Mouse (Mus musculus): Measurements from ENCODE around the gene Nav2. TPM values are rescaled to one million over a fixed set of nuclear protein-coding genes. Genes with fewer than 3 reads are reported as not detected.
A peak's percentile ranks its signal among the peaks of the same experiment; 100 is the strongest.

Nav2 gene
- total RNA-seq, 2 experiments from 2014 or later = 71.1 to 81.0 TPM

- DNase-seq (ENCODE audit: low spot score in 2 of 2) = no peak
Observed at GRCm38 (mm10) chr7:48887973-48888372, 20.5 kb upstream of the Nav2 start.

DNA sequence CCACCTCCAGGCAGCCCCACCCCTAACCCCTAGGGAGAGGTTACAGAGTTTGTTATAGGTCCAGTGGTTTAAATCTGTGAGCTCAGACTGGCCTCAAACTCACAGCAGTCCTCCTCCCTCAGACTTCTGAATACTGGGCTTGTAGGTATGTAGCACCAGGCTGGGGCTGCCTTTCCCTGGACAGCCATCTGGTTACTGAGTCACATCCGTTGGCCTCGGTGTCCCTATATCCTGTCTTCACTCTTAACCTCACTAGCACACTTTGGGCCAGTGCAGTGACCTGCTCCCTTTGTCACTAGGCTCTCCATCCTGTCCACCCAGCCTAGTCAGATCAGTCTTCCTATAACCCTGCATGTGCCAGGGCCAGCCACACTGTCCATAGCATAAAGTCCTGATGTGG lies 19.8 kb upstream of the Nav2 start:
- no peak for DNase-seq (ENCODE audit: low spot score in 2 of 2)

DNA sequence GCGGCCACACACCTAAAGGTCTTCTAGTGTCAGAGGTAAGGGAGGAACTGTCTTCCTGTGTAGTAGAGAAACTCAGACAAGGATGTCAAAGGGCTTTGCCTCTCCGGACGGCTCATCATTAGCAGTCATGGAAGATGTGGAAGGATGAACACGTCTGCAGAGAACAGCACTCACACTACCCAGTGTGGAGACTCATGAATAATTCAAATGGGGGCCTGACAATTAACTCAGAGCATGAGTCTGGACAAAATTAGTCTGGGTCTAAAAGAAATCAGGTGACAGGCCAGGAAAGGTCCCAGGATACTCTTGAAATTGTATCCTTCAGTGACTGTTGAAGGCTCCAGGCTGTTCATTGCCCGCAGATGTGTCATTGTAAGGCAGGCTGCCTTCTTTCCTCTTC lies 17.5 kb upstream of the Nav2 start:
- no peak for DNase-seq (ENCODE audit: low spot score in 2 of 2)

DNA sequence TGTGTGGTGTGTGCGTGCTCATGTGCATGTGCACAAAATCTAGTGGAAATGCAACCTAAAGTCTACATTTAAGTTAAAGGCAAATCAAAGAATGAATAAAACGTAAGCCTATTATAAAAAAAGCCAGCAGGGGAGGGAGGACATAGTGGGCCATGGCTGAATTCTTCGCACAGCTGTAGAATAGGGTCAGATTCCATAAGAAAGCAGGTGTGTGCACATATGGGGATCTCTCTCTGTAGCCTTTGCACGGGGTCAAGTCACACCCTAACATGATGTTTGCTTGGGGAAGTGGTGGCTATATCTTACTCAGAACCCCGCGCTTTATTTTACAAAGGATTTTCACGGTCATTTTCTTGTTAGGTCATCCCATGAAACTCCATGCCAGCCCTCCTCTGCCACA lies 15.4 kb upstream of the Nav2 start:
- no peak for DNase-seq (ENCODE audit: low spot score in 2 of 2)

DNA sequence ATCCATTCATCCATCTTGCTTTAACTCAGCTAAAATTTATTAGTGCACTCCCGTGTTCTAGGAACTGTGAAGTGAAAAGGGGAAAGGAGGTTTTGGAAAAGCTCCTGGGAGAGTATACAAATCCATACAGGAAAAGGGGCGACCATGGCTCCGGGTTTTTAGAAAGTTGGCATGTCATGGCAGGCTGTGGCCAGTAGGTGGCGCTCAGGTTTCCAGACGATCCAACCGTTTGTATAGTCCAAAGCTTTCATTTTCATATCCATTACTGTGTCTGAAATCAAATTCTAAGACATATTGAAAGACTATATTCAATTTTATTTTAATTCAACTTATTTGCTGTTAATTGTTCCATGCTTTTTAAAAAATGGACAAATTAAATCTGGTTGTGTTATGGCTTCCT lies 14.4 kb upstream of the Nav2 start:
- DNase-seq (ENCODE audit: low spot score in 2 of 2) = peak; percentile 73 to 75

DNA sequence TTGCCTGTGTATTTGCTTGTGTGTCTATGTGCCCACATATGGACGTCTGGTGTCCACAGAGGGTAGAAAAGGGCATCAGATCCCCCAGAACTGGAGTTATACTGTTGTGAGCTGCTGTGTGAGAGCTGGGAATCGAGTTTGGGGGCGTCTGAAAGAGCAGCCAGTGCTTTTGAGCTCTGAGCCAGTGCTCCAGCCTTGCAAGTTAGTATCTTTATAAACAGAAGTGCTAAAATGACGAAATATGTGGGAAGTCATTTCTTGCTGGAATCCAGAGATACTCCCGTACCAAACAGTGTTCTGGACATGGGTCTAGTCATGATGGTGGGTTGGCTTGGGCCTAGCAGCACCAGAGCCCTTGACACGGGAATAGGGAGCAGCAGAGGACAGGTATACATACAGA lies 13.8 kb upstream of the Nav2 start:
- DNase-seq (ENCODE audit: low spot score in 2 of 2) = no peak

- DNase-seq (ENCODE audit: low spot score in 2 of 2) = no peak
Observed at GRCm38 (mm10) chr7:48895475-48895874, 13.0 kb upstream of the Nav2 start.

DNA sequence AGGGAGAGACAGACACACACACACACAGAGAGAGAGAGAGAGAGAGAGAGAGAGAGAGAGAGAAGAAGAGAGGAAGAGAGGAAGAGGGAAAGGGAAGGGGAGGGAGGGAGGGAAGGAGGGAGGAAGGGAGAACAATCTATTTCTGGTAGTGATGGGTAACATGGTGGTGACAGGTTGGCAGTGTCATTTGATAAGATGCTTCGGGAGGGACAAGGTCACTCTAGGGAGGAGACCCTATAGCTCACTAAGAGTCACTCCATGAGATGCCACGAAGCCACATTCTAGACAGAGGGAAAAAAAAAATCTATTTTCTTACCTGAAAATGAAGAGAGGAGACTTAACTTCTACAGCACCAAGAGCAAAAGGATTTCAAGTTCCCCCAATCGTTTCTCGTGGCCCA lies 12.5 kb upstream of the Nav2 start:
- DNase-seq (ENCODE audit: low spot score in 2 of 2) = no peak

GRCm38 (mm10) chr7:48897539-48898163 lies 10.9 kb upstream of the Nav2 start:
- DNase-seq (ENCODE audit: low spot score in 2 of 2) = no peak

DNA sequence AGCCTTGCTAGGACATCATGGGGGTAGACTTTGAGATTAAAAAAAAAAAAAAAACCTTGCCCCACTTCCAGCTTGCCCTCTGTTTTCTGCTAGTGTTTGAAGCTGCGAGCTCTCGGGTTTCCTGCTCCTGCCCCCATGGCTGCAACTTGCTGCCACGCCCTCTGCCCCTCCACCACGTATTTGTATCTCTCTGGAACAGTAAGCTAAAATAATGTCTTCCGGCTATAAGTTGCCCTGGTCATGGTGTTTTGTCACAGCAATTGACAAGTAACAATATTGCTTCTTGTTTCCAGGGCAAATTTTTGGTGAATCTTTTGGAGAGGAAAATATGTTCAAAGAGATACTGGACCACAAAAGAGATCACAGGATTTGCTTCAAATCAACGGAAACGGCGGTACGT lies 10.1 kb upstream of the Nav2 start:
- DNase-seq (ENCODE audit: low spot score in 2 of 2) = no peak

- DNase-seq (ENCODE audit: low spot score in 2 of 2) = no peak
Observed at GRCm38 (mm10) chr7:48900408-48901167, 7.9 kb upstream of the Nav2 start.

DNA sequence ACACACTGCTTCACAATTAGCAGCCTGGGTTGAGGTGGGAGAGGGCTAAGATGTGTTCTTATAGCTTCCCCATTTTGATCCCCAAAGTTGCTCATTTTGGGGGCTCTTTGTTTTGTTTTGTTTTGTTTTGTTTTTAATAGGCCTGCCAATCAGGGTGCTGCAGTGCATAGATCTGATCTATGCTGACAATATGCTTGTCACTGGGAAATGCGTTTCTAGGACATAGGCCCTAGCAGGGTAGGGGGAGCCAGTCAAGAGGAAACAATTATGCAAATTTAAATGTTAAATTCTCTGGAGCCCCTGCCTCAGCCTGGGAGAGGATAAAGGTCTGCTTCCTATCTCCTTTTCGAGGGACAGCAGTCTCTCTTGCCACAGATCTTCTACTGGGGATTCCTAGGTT lies 6.1 kb upstream of the Nav2 start:
- no peak for DNase-seq (ENCODE audit: low spot score in 2 of 2)

DNA sequence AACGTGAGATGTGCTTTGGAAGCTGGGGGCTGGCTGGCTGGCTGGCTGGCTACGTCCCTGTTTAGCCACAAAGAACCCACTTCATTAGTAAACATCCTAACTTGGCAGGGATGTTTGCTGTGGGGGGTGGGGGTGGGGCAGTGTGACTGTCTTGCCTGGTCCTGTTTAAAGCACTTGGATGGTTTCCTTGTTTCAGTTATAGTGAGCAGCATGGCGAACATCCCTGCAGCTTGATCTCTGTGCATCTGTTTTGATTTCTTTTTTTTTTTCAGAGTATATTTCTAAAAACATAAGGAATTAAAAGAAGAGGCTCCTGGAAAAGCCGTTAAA lies 791 bp downstream of the Nav2 start:
- DNase-seq (ENCODE audit: low spot score in 2 of 2) = no peak

- DNase-seq (ENCODE audit: low spot score in 2 of 2) = no peak
Observed at GRCm38 (mm10) chr7:48910282-48910681, 1.8 kb downstream of the Nav2 start.

GRCm38 (mm10) chr7:48911146-48911545 lies 2.6 kb downstream of the Nav2 start:
- no peak for DNase-seq (ENCODE audit: low spot score in 2 of 2)

DNA sequence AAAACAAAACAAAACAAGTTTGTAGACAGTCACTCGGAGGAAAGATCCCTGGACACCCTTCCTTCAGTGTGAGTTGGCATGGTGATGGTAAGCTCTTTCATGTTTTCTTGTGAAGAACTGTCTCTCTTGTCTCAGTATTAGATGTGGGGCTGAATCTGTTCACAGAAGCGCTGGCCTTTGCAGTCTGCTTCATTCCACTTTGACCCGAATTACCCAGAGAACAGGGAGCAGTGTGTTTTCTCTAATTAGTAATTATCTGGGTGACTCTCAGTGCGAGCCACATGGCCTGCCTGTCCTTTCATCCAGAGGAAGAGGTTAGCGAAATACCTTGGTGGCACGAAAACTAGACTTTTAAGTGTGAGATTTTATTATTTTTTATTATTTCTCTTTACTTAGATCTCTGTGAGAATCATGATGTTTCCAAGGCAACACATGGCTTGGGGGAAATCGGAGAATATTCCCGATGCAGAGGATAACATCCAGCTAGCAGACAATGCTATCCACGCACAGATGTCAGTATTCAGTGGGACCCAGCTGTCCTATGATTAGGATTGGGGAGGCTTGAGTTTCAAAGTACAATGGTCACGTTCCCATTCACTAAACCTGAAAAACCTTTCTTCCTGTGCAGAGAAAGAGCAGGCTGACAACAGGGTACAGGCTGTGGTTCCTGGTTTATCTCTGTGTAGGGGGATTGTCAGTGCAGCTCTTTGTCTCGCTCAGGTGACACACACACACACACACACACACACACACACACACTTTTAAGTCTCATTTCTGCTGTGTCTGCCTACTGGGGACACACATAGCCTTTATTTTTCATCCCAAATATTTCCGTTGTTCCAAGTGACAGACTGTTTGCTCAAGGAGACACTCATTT lies 6.4 kb downstream of the Nav2 start:
- no peak for DNase-seq (ENCODE audit: low spot score in 2 of 2)

- no peak for DNase-seq (ENCODE audit: low spot score in 2 of 2)
Observed at GRCm38 (mm10) chr7:48917463-48917862, 8.9 kb downstream of the Nav2 start.

DNA sequence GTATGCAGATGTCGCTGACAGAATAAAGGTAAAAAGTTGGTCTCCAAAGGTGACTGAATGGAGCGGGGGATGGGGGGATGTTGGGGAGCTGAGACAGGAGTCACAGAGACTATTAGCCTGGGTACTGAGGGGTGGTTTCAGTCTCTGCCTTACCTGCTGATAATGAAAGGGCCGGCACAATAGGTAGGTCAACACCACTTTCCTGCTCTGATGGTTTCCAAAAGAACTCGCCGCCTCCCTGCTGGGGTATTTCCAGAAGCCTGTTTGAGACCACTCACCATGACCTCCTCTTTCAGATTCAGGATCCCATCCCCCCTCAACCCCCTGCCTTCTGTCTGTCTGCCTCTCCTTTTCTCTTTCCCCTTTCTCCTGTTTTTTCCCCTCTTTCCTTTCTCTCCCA lies 9.5 kb downstream of the Nav2 start:
- DNase-seq (ENCODE audit: low spot score in 2 of 2) = no peak

DNA sequence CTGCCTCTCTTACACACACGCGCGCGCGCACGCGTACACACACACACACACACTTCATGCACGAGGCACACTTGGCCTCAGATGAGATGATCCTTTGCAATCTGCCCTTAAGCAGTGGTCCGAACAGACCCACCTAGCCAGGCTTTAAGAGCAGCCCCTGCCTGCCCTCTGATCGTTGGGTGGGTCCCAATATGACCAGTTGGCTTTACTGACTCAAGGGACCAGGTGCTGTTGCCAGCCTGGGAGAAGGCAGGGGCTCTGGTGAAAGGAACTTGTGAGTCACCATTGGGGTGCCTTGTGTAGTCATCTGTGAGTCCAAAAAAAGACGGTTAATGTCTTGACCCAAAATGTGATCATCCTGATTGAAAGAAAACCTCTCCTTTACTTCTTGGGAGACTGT lies 9.9 kb downstream of the Nav2 start:
- no peak for DNase-seq (ENCODE audit: low spot score in 2 of 2)

GRCm38 (mm10) chr7:48923620-48924019 lies 15.1 kb downstream of the Nav2 start:
- DNase-seq (ENCODE audit: low spot score in 2 of 2) = no peak

- no peak for DNase-seq (ENCODE audit: low spot score in 2 of 2)
Observed at GRCm38 (mm10) chr7:48925214-48925613, 16.7 kb downstream of the Nav2 start.

GRCm38 (mm10) chr7:48928364-48928763 lies 19.8 kb downstream of the Nav2 start:
- peak; percentile 73 to 74 for DNase-seq (ENCODE audit: low spot score in 2 of 2)

Measured in left cerebral cortex, adult 18-20 months (tissue).